Mouse (Mus musculus): Measurements from ENCODE around the gene Gm49384. TPM values are rescaled to one million over a fixed set of nuclear protein-coding genes. Genes with fewer than 3 reads are reported as not detected.
A peak's percentile ranks its signal among the peaks of the same experiment; 100 is the strongest.
"Not testable (repeated sequence)": the region's sequence is repeated elsewhere in the genome, so short reads cannot be mapped to it uniquely, and the experiment has no call there.

The Gm49384 gene
- polyA plus RNA-seq, 1 experiment from 2014 or later: 16.5 TPM

DNA sequence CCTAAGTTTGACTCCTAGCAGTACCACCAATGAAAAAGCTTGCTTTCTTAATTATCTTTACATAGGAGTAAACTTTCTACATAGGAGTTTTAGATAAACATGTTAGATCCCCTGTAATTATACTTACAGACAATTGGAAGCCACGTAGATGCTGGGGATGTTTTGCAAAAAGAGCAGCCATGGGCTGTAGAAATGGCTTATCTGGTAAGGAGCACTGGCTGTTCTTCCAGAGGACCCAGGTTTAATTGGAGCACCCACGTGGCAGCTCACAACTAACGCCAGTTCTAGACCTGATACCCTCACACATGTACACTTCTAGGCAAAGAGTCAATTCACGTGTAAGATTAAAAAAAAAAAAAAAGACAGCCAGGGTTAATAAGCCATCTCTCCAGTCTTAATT lies 22.3 kb downstream of the Gm49384 start:
- no peaks in the 10 kb centered on the region for H3K9me3 ChIP-seq (ENCODE audit: control insufficient read depth, low read length)
- peaks cover 6% of the 10 kb centered on the region; the same call in 1 of the 2 replicates for H3K36me3 ChIP-seq (ENCODE audit: control insufficient read depth, insufficient read depth)
- no peak overlapping the region for H3K27ac ChIP-seq (ENCODE audit: low read length)
- H3K4me3 ChIP-seq (replicated peaks; ENCODE audit: low read length): no peak overlapping the region
- peaks cover 18% of the 10 kb centered on the region for H3K4me1 ChIP-seq (replicated peaks; ENCODE audit: control insufficient read depth, insufficient read depth, low read length)
- WGBS: 86% methylated on average over 4 of the region's 4 CpGs
- no peak overlapping the region for H3K4me2 ChIP-seq (ENCODE audit: low read length)
- no peak for ATAC-seq
- H3K9ac ChIP-seq (replicated peaks; ENCODE audit: low read depth, low read length): no peak overlapping the region
- no peaks in the 10 kb centered on the region for H3K27me3 ChIP-seq (replicated peaks; ENCODE audit: control insufficient read depth, insufficient read depth, low read length)

DNA sequence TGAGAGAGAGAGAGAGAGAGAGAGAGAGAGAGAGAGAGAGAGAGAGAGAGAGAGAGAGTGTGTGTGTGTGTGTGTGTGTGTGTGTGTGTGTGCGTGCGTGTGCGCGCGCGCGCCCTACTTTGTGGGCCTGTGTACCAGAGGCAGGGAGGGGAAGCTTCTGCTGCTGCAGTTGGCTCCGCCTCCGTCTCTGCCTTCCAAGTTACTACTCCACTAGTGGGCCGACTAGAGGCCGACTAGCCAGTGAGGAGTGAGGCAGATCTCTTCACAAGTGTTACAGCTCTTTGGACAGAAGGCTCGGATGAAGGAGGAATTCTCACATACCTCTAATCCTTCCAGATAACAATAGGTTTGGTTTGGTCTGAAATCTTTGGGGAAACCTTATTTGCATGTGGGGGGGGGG lies 24.7 kb downstream of the Gm49384 start:
- Histone ChIP-seq H3K4me1 (replicated peaks; ENCODE audit: control insufficient read depth, insufficient read depth, low read length) (peaks cover 6% of the 10 kb centered on the region), H3K27ac (ENCODE audit: low read length) (no peak overlapping the region), H3K36me3 (ENCODE audit: control insufficient read depth, insufficient read depth) (peaks cover 6% of the 10 kb centered on the region; the same call in 1 of the 2 replicates), H3K9ac (replicated peaks; ENCODE audit: low read depth, low read length) (no peak overlapping the region), H3K9me3 (ENCODE audit: control insufficient read depth, low read length) (no peaks in the 10 kb centered on the region), H3K4me2 (ENCODE audit: low read length) (no peak overlapping the region), H3K27me3 (replicated peaks; ENCODE audit: control insufficient read depth, insufficient read depth, low read length) (no peaks in the 10 kb centered on the region), H3K4me3 (replicated peaks; ENCODE audit: low read length) (no peak overlapping the region)
- no peak for ATAC-seq
- WGBS: 76% methylated on average over 12 of the region's 12 CpGs

DNA sequence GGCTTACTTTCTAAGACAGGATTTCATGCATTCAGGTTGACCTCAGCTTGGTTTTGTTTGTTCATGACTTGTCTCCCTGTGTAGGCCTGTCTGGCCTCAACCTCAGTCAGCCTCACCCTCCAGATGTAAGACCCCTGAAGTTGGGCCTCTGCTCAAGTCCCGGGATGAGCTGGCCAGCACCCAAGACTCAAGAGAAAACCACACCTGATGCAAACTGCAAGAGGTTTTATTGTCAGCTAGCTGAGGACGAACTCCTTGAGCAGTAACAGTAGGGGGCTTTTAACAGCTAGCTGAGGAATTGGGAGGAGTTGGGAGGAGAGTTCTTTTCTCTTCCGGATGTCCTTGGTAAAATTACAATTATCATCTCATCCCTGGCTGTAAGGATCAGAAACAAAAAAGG lies 26.5 kb downstream of the Gm49384 start:
- WGBS: 71% methylated on average over 3 of the region's 3 CpGs
- no peak overlapping the region for H3K4me2 ChIP-seq (ENCODE audit: low read length)
- no peaks in the 10 kb centered on the region for H3K27me3 ChIP-seq (replicated peaks; ENCODE audit: control insufficient read depth, insufficient read depth, low read length)
- H3K36me3 ChIP-seq (ENCODE audit: control insufficient read depth, insufficient read depth): peaks cover 5% of the 10 kb centered on the region; the same call in 1 of the 2 replicates
- no peak overlapping the region for H3K27ac ChIP-seq (ENCODE audit: low read length)
- no peak overlapping the region for H3K4me3 ChIP-seq (replicated peaks; ENCODE audit: low read length)
- ATAC-seq: no peak
- H3K4me1 ChIP-seq (replicated peaks; ENCODE audit: control insufficient read depth, insufficient read depth, low read length): no peaks in the 10 kb centered on the region
- H3K9me3 ChIP-seq (ENCODE audit: control insufficient read depth, low read length): no peaks in the 10 kb centered on the region
- H3K9ac ChIP-seq (replicated peaks; ENCODE audit: low read depth, low read length): no peak overlapping the region

DNA sequence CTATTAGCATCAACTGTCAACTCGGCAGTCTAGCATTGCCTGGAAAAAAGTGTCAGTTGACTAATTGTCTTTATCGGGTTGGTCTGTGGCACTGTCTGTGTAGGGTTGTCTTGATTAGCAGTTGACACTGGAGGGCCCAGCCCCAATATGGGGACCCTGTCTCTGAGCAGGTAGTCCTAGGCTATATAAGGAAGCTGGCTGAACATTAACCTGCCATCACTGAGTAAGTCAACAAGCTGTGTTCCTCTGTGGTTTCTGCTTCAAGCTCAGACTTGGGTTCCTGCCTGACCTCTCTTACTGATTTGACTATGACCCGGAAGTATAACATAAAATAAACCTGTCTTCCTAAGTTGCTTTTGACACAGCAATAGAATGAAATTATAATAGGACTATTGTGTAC lies 28.1 kb downstream of the Gm49384 start:
- no peaks in the 10 kb centered on the region for H3K9me3 ChIP-seq (ENCODE audit: control insufficient read depth, low read length)
- no peak overlapping the region for H3K4me3 ChIP-seq (replicated peaks; ENCODE audit: low read length)
- H3K36me3 ChIP-seq (ENCODE audit: control insufficient read depth, insufficient read depth): no peaks in the 10 kb centered on the region; the same call in 1 of the 2 replicates
- no peak overlapping the region for H3K9ac ChIP-seq (replicated peaks; ENCODE audit: low read depth, low read length)
- no peak overlapping the region for H3K27ac ChIP-seq (ENCODE audit: low read length)
- no peak for ATAC-seq
- no peaks in the 10 kb centered on the region for H3K27me3 ChIP-seq (replicated peaks; ENCODE audit: control insufficient read depth, insufficient read depth, low read length)
- 93% methylated on average over 3 of the region's 3 CpGs for WGBS
- no peaks in the 10 kb centered on the region for H3K4me1 ChIP-seq (replicated peaks; ENCODE audit: control insufficient read depth, insufficient read depth, low read length)
- H3K4me2 ChIP-seq (ENCODE audit: low read length): no peak overlapping the region

DNA sequence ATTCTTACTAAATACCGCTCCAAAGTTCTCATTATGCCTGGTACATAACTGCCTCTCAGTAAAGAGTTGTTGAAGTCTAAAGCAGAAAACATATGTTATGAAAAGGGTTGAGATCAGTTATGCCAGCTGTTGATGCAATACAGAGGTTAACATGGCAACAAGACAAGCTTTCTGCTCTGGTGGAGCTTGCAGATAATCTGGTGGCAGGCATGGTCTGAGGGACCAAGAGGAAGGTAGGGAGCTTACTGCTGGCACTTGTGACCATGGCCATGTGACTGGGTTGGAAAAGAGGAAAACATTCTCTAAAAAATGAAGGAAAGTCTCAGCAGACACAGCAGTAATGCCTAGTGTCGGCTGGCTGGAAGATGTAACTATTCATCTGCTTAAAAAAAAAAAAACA lies 32.8 kb downstream of the Gm49384 start:
- Histone ChIP-seq H3K4me3 (replicated peaks; ENCODE audit: low read length) (no peak overlapping the region), H3K36me3 (ENCODE audit: control insufficient read depth, insufficient read depth) (no peaks in the 10 kb centered on the region; the same call in 1 of the 2 replicates), H3K4me2 (ENCODE audit: low read length) (no peak overlapping the region), H3K9ac (replicated peaks; ENCODE audit: low read depth, low read length) (no peak overlapping the region), H3K27me3 (replicated peaks; ENCODE audit: control insufficient read depth, insufficient read depth, low read length) (no peaks in the 10 kb centered on the region), H3K9me3 (ENCODE audit: control insufficient read depth, low read length) (no peaks in the 10 kb centered on the region), H3K27ac (ENCODE audit: low read length) (no peak overlapping the region), H3K4me1 (replicated peaks; ENCODE audit: control insufficient read depth, insufficient read depth, low read length) (peaks cover 10% of the 10 kb centered on the region)
- no peak for ATAC-seq
- WGBS: 95% methylated on average over 2 of the region's 2 CpGs

DNA sequence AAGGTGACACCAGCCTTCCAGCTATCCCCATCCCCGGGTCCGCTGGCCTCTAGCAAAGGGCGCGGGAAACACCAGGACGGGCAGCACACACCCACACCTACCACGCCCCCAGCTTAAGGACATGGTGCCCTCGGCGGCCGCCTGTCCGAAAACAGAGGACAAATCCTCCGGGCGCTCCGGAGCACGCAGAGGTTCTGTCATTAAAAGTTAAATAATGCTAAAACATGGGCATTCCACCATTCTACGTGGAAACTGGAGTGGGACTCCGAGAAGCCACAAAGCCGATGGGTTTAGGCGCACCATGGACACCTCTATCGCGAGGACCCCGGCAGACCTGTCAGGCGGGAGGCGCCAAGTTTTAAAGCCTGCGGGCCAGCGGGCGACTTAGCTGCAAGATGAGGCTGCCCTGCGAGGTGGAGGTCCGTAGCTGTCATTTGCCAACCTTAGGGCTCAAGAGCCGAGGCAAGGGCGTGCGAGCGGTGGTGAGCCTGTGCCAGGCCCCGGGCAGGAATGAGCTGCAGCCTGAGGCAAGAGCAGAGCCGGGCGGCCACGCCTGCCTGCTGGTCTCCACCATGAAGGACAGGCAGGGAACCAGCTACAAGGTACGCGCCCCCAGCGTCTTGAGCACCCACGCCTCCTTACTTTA lies 35.5 kb downstream of the Gm49384 start, which contains the start of gene Lrr1:
TSS of gene Lrr1 (plus strand) at position 354 of the 646 bp plus-strand sequence.
- peak within 1 kb of the TSS; percentile 91 for H3K4me2 ChIP-seq (ENCODE audit: low read length)
- no peaks in the 10 kb centered on the region for H3K27me3 ChIP-seq (replicated peaks; ENCODE audit: control insufficient read depth, insufficient read depth, low read length)
- peaks cover 10% of the 10 kb centered on the region for H3K4me1 ChIP-seq (replicated peaks; ENCODE audit: control insufficient read depth, insufficient read depth, low read length)
- ATAC-seq: peak; percentile 95
- peak within 1 kb of the TSS; percentile 81 for H3K27ac ChIP-seq (ENCODE audit: low read length)
- H3K9ac ChIP-seq (replicated peaks; ENCODE audit: low read depth, low read length): peak within 1 kb of the TSS; percentile 79
- peak within 1 kb of the TSS; percentile 87 for H3K4me3 ChIP-seq (replicated peaks; ENCODE audit: low read length)
- under 1% methylated on average over 40 of the region's 40 CpGs for WGBS
- H3K9me3 ChIP-seq (ENCODE audit: control insufficient read depth, low read length): no peaks in the 10 kb centered on the region
- H3K36me3 ChIP-seq (ENCODE audit: control insufficient read depth, insufficient read depth): no peaks in the 10 kb centered on the region

DNA sequence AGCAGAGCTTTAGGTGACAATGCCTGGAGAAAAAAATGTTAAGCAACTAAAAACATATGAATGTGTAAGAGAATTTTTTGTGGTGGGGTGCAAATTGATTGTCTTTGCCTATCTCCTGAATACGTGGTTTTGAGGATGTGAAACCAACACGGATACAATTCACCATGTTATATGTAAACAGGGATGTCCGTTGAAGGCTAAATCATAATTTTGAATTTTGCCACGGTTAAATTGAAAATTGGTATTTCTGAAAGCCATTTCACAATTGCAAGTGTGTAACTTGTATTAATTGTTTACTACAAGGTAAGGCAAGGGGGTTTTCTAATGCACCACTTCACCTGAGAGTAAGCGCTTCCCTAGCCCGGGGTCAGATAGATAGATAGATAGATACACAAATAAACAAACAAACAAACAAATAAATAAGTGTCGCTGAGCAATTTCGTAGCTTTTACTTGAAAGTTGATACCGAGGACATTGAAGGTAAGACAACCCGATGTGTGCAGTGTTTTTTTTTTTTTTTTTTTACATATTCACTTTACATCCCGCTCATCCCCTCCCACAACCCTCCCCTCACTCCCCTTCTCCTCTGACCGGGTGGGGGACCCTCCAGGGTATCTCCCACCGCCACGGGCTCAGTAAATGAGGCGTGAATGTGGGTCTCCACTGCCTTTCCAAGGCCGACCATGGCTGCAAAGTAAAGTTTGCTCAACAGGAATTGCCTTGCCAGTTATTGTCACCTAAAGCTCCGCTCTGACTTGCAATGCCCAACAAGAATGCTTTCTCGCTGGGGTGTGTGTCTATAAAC lies 36.2 kb downstream of the Gm49384 start:
- Histone ChIP-seq H3K27ac (ENCODE audit: low read length) (no peak overlapping the region; the same call in 1 of the 2 replicates), H3K36me3 (ENCODE audit: control insufficient read depth, insufficient read depth) (no peaks in the 10 kb centered on the region), H3K4me1 (replicated peaks; ENCODE audit: control insufficient read depth, insufficient read depth, low read length) (peaks cover 10% of the 10 kb centered on the region), H3K4me3 (replicated peaks; ENCODE audit: low read length) (peak overlapping the region; percentile 87), H3K4me2 (ENCODE audit: low read length) (peak overlapping the region; percentile 91), H3K27me3 (replicated peaks; ENCODE audit: control insufficient read depth, insufficient read depth, low read length) (no peaks in the 10 kb centered on the region), H3K9ac (replicated peaks; ENCODE audit: low read depth, low read length) (peak overlapping the region; percentile 79), H3K9me3 (ENCODE audit: control insufficient read depth, low read length) (no peaks in the 10 kb centered on the region)
- 6% methylated on average over 18 of the region's 18 CpGs for WGBS
- peak; percentile 57 for ATAC-seq

DNA sequence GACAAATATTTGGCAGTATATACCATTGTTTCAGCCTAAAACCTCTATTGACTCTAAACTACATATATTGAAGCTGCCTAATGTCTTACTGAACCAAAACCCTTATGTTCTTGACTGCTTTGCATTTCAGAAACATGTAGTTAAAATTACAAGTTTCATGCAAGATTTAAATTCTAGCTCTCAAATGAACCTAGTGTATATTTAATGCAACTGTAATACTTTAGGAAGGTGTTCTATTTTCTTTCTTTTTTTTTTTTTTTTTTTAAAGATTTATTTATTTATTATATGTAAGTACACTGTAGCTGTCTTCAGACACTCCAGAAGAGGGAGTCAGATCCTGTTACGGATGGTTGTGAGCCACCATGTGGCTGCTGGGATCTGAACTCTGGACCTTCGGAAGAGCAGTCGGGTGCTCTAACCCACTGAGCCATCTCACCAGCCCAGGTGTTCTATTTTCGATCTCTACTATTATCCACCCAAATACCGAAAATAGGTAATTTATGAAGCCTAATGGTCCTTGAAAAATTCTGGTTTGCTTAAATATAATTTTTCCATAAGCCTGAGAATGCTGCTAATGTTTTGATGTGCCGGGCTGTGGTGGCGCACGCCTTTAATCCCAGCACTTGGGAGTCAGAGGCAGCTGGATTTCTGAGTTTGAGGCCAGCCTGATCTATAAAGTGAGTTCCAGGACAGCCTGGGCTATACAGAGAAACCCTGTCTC lies 37.0 kb downstream of the Gm49384 start:
- H3K4me2 ChIP-seq (ENCODE audit: low read length): not testable (repeated sequence)
- WGBS: 74% methylated on average over 8 of the region's 8 CpGs

DNA sequence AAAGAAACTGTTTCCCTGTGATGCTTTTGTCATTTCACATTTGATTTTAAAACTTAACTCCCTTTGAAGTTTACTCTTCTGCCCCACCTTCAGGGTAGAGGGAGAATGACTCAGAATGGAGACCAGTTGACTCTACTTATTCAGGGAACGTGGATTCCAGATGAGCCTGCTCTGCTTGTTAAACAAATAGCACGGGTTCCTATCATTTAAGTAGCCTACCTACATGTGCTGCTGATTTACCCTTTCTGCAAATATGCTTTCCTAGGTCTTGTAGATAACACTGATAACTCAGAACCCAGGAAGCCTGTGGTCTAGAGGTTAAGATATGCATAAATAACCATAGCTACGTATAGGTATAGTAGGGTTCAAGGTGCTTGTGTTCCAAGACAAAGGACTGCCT lies 39.2 kb downstream of the Gm49384 start:
- Histone ChIP-seq H3K4me2 (ENCODE audit: low read length) (no peak overlapping the region), H3K4me1 (replicated peaks; ENCODE audit: control insufficient read depth, insufficient read depth, low read length) (peaks cover 10% of the 10 kb centered on the region), H3K4me3 (replicated peaks; ENCODE audit: low read length) (no peak overlapping the region), H3K9ac (replicated peaks; ENCODE audit: low read depth, low read length) (no peak overlapping the region), H3K27ac (ENCODE audit: low read length) (no peak overlapping the region), H3K9me3 (ENCODE audit: control insufficient read depth, low read length) (no peaks in the 10 kb centered on the region), H3K27me3 (replicated peaks; ENCODE audit: control insufficient read depth, insufficient read depth, low read length) (no peaks in the 10 kb centered on the region), H3K36me3 (ENCODE audit: control insufficient read depth, insufficient read depth) (no peaks in the 10 kb centered on the region)
- 63% methylated on average over 3 of the region's 3 CpGs for WGBS
- ATAC-seq: no peak

More for the DNA sequence above, 37.0 kb downstream of the Gm49384 start:
- H3K4me1 ChIP-seq (replicated peaks; ENCODE audit: control insufficient read depth, insufficient read depth, low read length); H3K27ac ChIP-seq (ENCODE audit: low read length); H3K36me3 ChIP-seq (ENCODE audit: control insufficient read depth, insufficient read depth); H3K9me3 ChIP-seq (ENCODE audit: control insufficient read depth, low read length); ATAC-seq; H3K9ac ChIP-seq (replicated peaks; ENCODE audit: low read depth, low read length); H3K4me3 ChIP-seq (replicated peaks; ENCODE audit: low read length); H3K27me3 ChIP-seq (replicated peaks; ENCODE audit: control insufficient read depth, insufficient read depth, low read length): not testable (repeated sequence)

Measured in forebrain, embryonic 16.5 days (tissue).